In genomic region chr2:76080549-76080948, GRCm38 (mm10) we compare ENCODE assay signal across 28 mouse cellular contexts.
DNase-seq lines count a peak whose midpoint lies in the region; ATAC-seq and TF ChIP-seq lines count a peak whose summit lies in the region.
"Had no signal": no experiment of that assay in that cellular context is flagged by ENCODE, and none has a peak within 500 bp of the region (broad histone marks: within the 10 kb centered on the region; RNA-seq: fewer than 3 reads in every experiment).

No protein-coding gene starts in this region.

- ATAC-seq in intestine, embryonic 15.5 days, result 0 out of 2 replicates have a peak, but pooled peaks have one; percentile 34
- no peak for ATAC-seq in intestine, postnatal 0 days
- ATAC-seq: activated CD4-positive, CD25-positive, alpha-beta regulatory T cell, adult 4 months; CD4-positive, CD25-positive, alpha-beta regulatory T cell, adult 4 months; forebrain, embryonic 13.5 days; Patski had no signal

- peak; percentile 40 for DNase-seq in ES-CJ7 (ENCODE audit: low read depth, low spot score)
- peak; percentile 49 for DNase-seq in ES-E14 (ENCODE audit: low read depth, low spot score)
- DNase-seq in limb, embryonic 10.5 days (ENCODE audit: low spot score), result no peak
- no peak for DNase-seq in spleen, adult 18-20 months
- DNase-seq: adrenal gland, adult 8-10 months; adrenal gland, postnatal 25 days; cerebellum, adult 11-12 months; cerebellum, adult 8-10 months; cerebellum, postnatal 10 days; cerebellum, postnatal 36 days; embryo, embryonic 11 days; gastrocnemius, postnatal 10 days; gastrocnemius, postnatal 36 days; heart, adult 2 months had no signal

- no peak overlapping the region for H3K27ac ChIP-seq in intestine, embryonic 15.5 days
- H3K27ac ChIP-seq in intestine, postnatal 0 days (ENCODE audit: low read depth, low read length), result no peak overlapping the region
- H3K27ac ChIP-seq in ES-E14 (ENCODE audit: insufficient read depth, low read depth, low read length, poor library complexity, severe bottlenecking), result no peak overlapping the region
- H3K27ac ChIP-seq in limb, embryonic 10.5 days, result peak overlapping the region; percentile 43; the same call in 1 of the 2 replicates
- H3K27ac ChIP-seq: embryonic facial prominence, embryonic 10.5 days; embryonic facial prominence, embryonic 13.5 days; forebrain, embryonic 13.5 days; heart, adult 2 months; heart, embryonic 10.5 days; heart, embryonic 13.5 days; hindbrain, embryonic 12.5 days; hindbrain, embryonic 15.5 days had no signal

- no peaks in the 10 kb centered on the region for H3K9me3 ChIP-seq in intestine, embryonic 15.5 days
- no peaks in the 10 kb centered on the region for H3K9me3 ChIP-seq in intestine, postnatal 0 days (ENCODE audit: control insufficient read depth)
- no peaks in the 10 kb centered on the region for H3K9me3 ChIP-seq in ES-E14 (ENCODE audit: control insufficient read depth, insufficient read depth, low read depth, low read length)
- no peaks in the 10 kb centered on the region for H3K9me3 ChIP-seq in limb, embryonic 10.5 days (replicated peaks)
- H3K9me3 ChIP-seq: embryonic facial prominence, embryonic 10.5 days; embryonic facial prominence, embryonic 13.5 days; forebrain, embryonic 13.5 days; G1E; heart, embryonic 10.5 days; heart, embryonic 13.5 days; hindbrain, embryonic 12.5 days; hindbrain, embryonic 15.5 days had no signal

- in situ Hi-C loops in ES-E14 (cut with MboI; ENCODE audit: low sequenced_read_pairs in 2 of 2, unreplicated experiment in 2 of 2), result no loop called here

- H3K9ac ChIP-seq in intestine, embryonic 15.5 days, result no peak overlapping the region
- no peak overlapping the region for H3K9ac ChIP-seq in intestine, postnatal 0 days (ENCODE audit: low read depth, low read length)
- H3K9ac ChIP-seq in ES-E14 (ENCODE audit: insufficient read depth, low read depth, low read length, poor library complexity, severe bottlenecking), result no peak overlapping the region
- H3K9ac ChIP-seq: embryonic facial prominence, embryonic 13.5 days; forebrain, embryonic 13.5 days; heart, embryonic 13.5 days; hindbrain, embryonic 12.5 days; hindbrain, embryonic 15.5 days had no signal

- H3K36me3 ChIP-seq in intestine, embryonic 15.5 days, result no peaks in the 10 kb centered on the region
- no peaks in the 10 kb centered on the region for H3K36me3 ChIP-seq in intestine, postnatal 0 days (ENCODE audit: control insufficient read depth, insufficient read depth)
- H3K36me3 ChIP-seq in ES-E14 (ENCODE audit: control insufficient read depth, insufficient read depth, low read length, poor library complexity, severe bottlenecking), result no peaks in the 10 kb centered on the region
- no peaks in the 10 kb centered on the region for H3K36me3 ChIP-seq in limb, embryonic 10.5 days
- H3K36me3 ChIP-seq: embryonic facial prominence, embryonic 10.5 days; embryonic facial prominence, embryonic 13.5 days; G1E; heart, embryonic 10.5 days; heart, embryonic 13.5 days; hindbrain, embryonic 12.5 days; hindbrain, embryonic 15.5 days had no signal

- no peak overlapping the region for H3K4me2 ChIP-seq in intestine, embryonic 15.5 days (replicated peaks)
- no peak overlapping the region for H3K4me2 ChIP-seq in intestine, postnatal 0 days (replicated peaks; ENCODE audit: low read depth)
- H3K4me2 ChIP-seq: embryonic facial prominence, embryonic 13.5 days; forebrain, embryonic 13.5 days; heart, embryonic 13.5 days; hindbrain, embryonic 12.5 days; hindbrain, embryonic 15.5 days had no signal

- TF ChIP-seq CTCF in intestine, postnatal 0 days (IDR thresholded peaks at IDR 0.05; ENCODE audit: low read depth), result no peak

- H3K4me1 ChIP-seq in intestine, embryonic 15.5 days (replicated peaks), result 0 out of 2 replicates have a peak, but pooled peaks cover 2% of the 10 kb centered on the region
- H3K4me1 ChIP-seq in intestine, postnatal 0 days (replicated peaks; ENCODE audit: control insufficient read depth, insufficient read depth, low read length), result no peaks in the 10 kb centered on the region
- no peaks in the 10 kb centered on the region for H3K4me1 ChIP-seq in ES-E14 (ENCODE audit: control insufficient read depth in 2 of 2, insufficient read depth in 2 of 2, low read length in 2 of 2, poor library complexity in 1 of 2)
- peaks cover 67% of the 10 kb centered on the region for H3K4me1 ChIP-seq in limb, embryonic 10.5 days
- H3K4me1 ChIP-seq: embryonic facial prominence, embryonic 10.5 days; embryonic facial prominence, embryonic 13.5 days; forebrain, embryonic 13.5 days; hindbrain, embryonic 12.5 days; hindbrain, embryonic 15.5 days had no signal

- H3K4me3 ChIP-seq in intestine, embryonic 15.5 days (replicated peaks), result no peak overlapping the region
- no peak overlapping the region for H3K4me3 ChIP-seq in intestine, postnatal 0 days (ENCODE audit: low read depth, low read length)
- H3K4me3 ChIP-seq in ES-E14 (ENCODE audit: insufficient read depth in 1 of 2, low read depth in 1 of 2, low read length in 2 of 2, poor library complexity in 1 of 2, severe bottlenecking in 1 of 2), result no peak overlapping the region
- no peak overlapping the region for H3K4me3 ChIP-seq in limb, embryonic 10.5 days
- H3K4me3 ChIP-seq: embryonic facial prominence, embryonic 10.5 days; embryonic facial prominence, embryonic 13.5 days; erythroblast, embryonic 14.5 days; forebrain, embryonic 13.5 days; heart, adult 2 months; heart, embryonic 10.5 days; heart, embryonic 13.5 days; hindbrain, embryonic 12.5 days; hindbrain, embryonic 15.5 days had no signal

- H3K27me3 ChIP-seq in intestine, embryonic 15.5 days (replicated peaks), result no peaks in the 10 kb centered on the region
- H3K27me3 ChIP-seq in intestine, postnatal 0 days (replicated peaks; ENCODE audit: control insufficient read depth, insufficient read depth, low read length), result no peaks in the 10 kb centered on the region
- peaks cover 12% of the 10 kb centered on the region; the same call in 1 of the 2 replicates for H3K27me3 ChIP-seq in limb, embryonic 10.5 days (ENCODE audit: low read depth, poor library complexity, severe bottlenecking)
- H3K27me3 ChIP-seq: embryonic facial prominence, embryonic 13.5 days; forebrain, embryonic 13.5 days; hindbrain, embryonic 12.5 days; hindbrain, embryonic 15.5 days had no signal

- WGBS in intestine, embryonic 15.5 days, result 30% methylated on average over 3 of the region's 3 CpGs
- 25% methylated on average over 3 of the region's 3 CpGs for WGBS in intestine, postnatal 0 days
- 26% methylated on average over 3 of the region's 3 CpGs for WGBS in limb, embryonic 10.5 days

TF ChIP-seq in ES-E14, 5 proteins besides CTCF, POLR2A, EP300 and RAD21:
- TF ChIP-seq ZNF384 (IDR thresholded peaks at IDR 0.05; ENCODE audit: low read depth, low read length) (no peak), ZC3H11A (IDR thresholded peaks at IDR 0.05; ENCODE audit: borderline replicate concordance, low read depth, low read length) (no peak), CHD2 (IDR thresholded peaks at IDR 0.05; ENCODE audit: low read depth, low read length) (no peak), HCFC1 (IDR thresholded peaks at IDR 0.05; ENCODE audit: borderline replicate concordance, insufficient read depth, low read length) (no peak), MAFK (IDR thresholded peaks at IDR 0.05; ENCODE audit: insufficient read depth, low read depth, low read length) (no peak)

Comparison
In these comparisons a context has a peak if more than half of its experiments do, and no peak if none do; other contexts are left out.
1. DNase-seq: peak in ES-CJ7 (single experiment) and ES-E14 (single experiment); none in limb, embryonic 10.5 days (single experiment) and spleen, adult 18-20 months (0 of 2).